Mouse (Mus musculus) induced T-regulatory cell, adult 2 months (primary cell): ENCODE results near the gene Sh3tc1.

Source experiments
- DNase-seq: peaks from one replicate; pipeline ENCODE4 v3.0.0-alpha.2; 2012; ENCODE audit warnings: low read depth

The Sh3tc1 gene

DNA sequence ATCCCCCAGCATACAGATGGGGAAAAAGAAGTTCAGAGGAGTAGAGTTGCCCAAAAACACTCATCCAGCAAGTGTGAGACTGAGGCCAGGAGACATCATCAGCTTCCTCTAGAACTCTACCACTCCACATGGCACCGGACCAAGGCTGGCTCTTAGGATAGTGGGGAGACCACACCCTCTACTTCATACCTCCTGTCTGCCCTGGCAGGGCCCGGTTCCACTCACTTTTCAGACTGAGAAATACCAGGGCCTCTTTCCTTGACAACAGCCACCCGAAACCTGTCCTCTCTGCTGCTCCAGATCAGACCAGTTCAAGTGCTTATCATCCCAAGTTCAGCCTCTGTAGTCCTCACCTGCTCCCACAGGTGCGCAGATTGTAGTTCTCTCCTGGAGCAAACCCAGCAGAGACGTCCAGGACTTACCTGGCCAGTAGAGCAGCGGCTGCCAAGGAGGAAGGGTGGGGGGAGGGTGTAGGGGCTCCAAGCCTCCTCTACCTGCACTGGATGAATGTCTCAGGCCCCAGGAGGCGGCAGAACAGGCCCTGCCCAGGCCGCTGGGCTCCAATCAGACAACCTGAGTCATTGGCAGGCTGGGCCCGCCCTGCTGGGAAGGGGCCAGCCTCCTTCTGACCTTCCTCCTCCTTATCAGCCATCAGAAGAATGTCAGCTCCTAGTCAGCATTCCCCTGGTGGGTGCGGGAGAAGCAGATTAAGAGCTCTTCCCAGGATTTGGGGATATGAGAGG lies at the start of gene Sh3tc1:
TSS of gene Sh3tc1 (minus strand) at position 452 of the 743 bp plus-strand sequence.
- DNase-seq = no peak

DNA sequence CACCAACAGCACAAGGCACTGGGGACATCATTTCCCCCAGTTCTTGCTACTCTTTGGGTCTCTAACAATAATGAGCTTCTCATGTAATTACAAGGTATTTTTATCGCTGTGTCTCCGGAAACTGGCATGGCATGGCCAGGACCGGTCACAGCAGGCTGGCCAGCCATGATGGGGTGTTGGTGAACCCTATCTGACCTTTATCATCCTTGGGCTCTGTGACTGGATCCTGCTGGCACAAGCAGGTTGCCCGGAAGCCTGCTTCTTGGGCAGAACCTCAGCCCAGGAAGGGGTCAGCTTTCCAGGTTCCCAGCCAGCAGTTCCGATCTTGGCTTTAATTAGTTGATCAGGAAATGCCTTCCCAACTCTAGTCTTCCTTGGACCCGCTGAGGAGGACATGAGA lies 48.9 kb upstream of the Sh3tc1 start:
- DNase-seq = no peak

DNA sequence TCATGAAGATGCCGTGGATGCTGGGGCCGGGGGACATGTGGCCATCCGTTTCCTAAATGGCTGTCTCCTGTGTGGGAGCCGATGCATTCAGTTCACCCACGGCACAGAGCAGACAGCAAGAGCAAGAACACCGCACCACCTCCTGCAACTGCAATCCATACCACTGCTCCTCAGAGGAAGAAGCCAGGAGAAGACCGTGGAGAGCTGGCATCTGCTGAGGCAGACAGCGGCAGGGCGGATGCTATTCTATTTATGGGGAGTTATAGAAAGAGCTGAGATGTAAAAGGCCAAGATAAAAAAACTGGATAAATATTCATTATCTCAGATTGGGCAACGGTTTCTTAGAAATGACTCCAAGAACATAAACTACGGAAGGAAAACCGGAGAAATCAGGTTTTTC lies 48.1 kb upstream of the Sh3tc1 start:
- DNase-seq = no peak

DNA sequence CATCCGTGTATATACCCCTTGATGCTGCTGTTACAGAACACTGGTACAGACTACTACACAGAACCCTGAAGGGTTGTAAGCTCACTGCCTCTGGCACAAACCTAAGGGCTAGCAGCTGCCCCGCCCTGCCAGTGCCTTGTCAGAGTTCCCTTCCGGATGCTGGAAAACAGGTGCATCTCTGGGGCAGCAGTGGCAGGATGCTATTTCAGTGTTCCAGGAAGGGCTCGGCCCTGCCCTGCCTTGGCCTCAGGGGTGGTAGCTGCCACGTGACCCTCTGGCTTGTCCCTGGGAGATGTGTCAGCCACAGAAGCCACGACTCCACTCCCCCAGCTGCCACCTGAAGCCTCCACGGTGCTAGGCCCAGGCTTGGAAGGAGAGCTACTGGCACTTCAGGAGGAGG lies 46.1 kb upstream of the Sh3tc1 start:
- no peak for DNase-seq

- DNase-seq = no peak
Measured at GRCm38 (mm10) chr5:35782648-35783180, 42.9 kb upstream of the Sh3tc1 start.

DNA sequence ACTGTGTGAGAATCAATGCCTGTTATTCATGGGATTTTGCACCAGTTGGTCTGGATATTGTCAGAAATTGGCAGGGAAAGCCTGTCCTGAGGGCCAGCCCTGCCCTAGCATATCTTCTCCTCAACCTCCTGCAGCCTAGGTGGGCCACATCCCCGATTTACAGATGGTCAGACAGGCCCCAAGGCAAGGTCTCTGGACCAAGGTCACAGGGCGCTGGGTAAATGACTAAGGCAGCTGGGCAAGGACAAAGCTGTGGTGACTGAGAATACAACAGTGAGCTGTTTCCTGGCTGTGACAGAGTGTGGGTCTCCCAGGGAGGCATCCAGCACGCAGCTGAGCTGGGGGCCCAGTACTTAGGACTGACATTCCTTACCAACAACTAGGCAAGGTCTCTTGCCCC lies 41.3 kb upstream of the Sh3tc1 start:
- no peak for DNase-seq

DNA sequence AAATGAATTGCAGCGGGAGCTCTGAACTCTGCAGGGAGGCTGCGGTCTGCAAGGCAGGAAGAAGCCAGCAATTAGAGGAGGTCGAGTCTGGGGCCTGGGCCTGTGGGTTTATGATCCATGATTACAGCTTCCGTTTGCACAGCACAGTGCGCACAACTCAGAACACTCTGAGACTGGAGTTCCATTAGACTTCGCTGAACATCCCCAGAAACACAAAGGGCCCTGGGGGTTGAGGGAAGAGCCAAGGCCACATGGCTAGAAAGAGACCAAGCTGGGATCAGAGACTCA lies 34.3 kb upstream of the Sh3tc1 start:
- peak; percentile 22 for DNase-seq

DNA sequence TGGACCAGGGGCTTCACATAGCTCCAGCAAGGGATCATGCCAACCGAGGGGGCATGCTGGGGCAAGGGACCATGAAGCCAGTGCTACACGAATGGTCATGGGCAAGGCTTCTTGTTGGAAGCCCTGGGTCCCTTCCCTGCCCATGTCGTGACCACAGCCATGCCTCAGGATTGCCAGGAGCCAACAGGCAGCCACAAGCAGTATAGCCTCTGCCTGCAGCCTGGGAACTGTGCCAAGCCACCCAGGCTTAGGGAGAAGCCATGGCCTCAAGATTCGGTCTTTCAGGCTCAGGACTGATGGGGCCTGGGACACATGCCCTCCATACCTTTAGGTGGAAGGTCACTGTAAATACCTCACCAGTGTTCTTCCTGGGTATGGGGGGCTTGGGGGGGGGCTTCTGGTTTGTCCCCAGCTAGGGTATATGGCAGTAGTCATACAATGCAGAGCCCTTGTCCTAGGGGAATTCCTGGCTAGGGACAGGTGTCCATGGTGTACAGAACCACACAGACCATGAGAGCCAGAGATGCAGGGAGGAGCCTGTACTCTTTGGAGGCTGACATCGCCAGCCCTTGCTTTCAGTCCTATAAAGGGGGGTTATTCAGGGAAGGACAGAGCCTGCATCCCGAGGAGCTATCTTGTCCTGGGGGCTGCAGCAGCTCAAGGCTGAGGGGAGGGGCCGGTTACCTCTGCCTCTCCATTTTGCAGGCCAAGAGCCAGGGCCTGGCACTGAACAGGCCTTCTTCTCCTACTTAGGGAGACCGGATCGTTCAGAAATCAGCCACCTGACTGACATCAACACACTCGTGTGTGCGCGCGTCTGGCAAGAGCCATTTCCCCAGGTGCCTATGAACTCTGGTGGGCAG lies 33.7 kb upstream of the Sh3tc1 start:
- no peak for DNase-seq

DNA sequence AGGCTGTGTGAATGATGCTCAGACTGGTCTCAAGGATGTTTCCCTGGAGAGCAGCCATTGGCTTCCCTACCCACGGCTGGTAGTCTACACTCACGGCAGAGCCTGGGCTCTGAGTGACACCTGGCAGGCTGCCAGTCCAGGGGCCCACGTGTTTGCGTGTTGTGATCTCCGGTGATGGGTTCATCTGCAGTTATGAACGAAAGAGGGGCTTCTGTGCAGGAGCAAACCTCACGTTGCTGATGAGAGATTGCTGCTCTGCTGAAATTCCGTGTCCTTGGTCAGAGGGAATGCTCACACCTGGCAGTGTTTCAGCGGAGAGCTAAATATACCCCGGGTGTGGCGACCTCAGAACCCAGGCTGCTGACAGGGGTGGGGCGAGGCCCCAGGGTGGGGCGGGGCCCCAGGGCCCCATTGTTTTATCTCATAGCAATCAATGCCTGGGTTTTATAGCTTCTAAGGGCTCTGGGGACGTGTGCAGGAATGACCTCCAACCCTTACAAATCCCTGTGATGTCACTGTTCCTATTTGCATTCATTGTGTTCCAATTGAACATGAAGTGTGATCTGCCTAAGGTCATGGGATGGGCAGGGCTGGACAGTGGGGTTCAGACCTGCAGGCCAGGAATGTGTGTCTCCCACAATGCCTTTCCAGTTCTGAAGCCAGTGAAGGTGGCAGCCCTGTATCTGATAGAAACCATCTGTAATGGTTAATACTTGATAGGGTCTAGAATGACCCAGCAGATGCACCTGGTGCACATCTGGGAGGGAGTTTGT lies 31.3 kb upstream of the Sh3tc1 start:
- peak; percentile 42 for DNase-seq

DNA sequence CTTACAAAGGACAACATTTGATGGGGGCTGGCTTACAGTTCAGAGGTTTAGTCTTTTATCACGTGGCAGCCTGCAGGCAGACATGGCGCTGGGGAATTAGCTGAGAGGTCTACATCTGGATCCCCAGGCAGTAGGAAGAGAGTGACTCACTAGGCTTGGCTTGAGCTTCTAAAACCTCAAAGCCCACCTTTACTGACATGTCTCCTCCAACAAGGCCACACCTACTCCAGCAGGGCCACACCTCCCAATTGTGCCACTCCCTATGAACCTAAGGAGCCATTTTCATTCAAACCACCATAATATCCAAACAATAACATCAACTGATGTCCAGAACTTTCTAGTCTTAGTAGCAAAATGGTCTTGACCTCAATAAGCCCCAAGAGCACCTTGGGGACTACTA lies 30.5 kb upstream of the Sh3tc1 start:
- no peak for DNase-seq

- no peak for DNase-seq
Measured at GRCm38 (mm10) chr5:35768997-35769396, 29.2 kb upstream of the Sh3tc1 start.

DNA sequence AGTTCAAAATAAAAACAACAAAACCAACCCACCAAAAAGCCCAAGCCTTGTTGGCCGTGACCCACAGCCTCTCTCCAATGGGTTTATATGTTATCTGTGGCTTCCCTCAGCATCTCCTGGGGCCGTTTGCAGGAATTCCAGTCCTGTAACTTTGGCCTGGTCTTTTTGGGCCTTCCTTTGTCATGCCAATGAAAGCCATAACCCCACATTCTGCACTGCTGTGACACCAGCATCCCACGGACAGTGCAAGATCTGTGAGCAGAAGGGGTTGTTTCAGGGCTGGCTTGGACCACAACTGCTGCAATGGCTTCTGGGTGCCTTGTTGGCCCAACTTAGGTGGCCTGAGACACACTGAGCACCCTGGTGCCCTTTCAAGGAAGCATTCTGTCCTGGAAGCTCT lies 28.7 kb upstream of the Sh3tc1 start:
- DNase-seq = no peak

DNA sequence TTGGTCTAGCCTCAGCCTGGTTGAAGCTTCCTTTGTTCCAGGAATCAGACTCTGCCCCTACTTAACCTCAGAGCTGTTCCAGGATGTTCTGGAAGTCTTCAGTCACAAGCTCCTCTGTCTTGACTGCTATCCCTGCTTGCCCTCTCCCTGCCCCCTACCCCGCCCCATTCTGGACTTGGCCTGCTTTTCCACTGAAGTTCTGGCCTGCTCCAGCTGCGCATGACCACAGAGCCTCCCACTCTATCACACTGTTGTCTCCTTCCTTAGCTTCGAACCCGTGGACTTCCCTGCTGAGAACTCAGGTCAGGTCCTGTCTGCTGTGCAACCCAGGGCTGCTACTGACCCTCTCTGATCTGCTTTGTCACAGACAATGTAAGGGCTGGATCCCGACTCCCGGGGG lies 26.1 kb upstream of the Sh3tc1 start:
- DNase-seq = no peak

- DNase-seq = no peak
Measured at GRCm38 (mm10) chr5:35762850-35763249, 23.1 kb upstream of the Sh3tc1 start.

GRCm38 (mm10) chr5:35762388-35762787 lies 22.6 kb upstream of the Sh3tc1 start:
- DNase-seq = no peak

- no peak for DNase-seq
Measured at GRCm38 (mm10) chr5:35761323-35761722, 21.5 kb upstream of the Sh3tc1 start.

GRCm38 (mm10) chr5:35758081-35759053 lies 18.6 kb upstream of the Sh3tc1 start:
- peak; percentile 58 for DNase-seq

- DNase-seq = peak; percentile 94
Measured at GRCm38 (mm10) chr5:35757639-35758001, 17.8 kb upstream of the Sh3tc1 start, which contains the start of gene Ablim2. TSS of gene Ablim2 (plus strand) at chr5:35757880.

- DNase-seq = peak; percentile 79
Measured at GRCm38 (mm10) chr5:35756997-35757638, 17.3 kb upstream of the Sh3tc1 start.

GRCm38 (mm10) chr5:35756020-35756419 lies 16.2 kb upstream of the Sh3tc1 start:
- peak; percentile 18 for DNase-seq
